Mouse (Mus musculus): ENCODE measurements around the gene Glrx. TPM values are rescaled to one million over a fixed set of nuclear protein-coding genes. Genes with fewer than 3 reads are reported as not detected.
"Not testable (repeated sequence)": the region's sequence is repeated elsewhere in the genome, so short reads cannot be mapped to it uniquely, and the experiment has no call there.

The Glrx gene
- polyA plus RNA-seq, 3 experiments from 2014 or later: 230 to 500 (median 245) TPM

DNA sequence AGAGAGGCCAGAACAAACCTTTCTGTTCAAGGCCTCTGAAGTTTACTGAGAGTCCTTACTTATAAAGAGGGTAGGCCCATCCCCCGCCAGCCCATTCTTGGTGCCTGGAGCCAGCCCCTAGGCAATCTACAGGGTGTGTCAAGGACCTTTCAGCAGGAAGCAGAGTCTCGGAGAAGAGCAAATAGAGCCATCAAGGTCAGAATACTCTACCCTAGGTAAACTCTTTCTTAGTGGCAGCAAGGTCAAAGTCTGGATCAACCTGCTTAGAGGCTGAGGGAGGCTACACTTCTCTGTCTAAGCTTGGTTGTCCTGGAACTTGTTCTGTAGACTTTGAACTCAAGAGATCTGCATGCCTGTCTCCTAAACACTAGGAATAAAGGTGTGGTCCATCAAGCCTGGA, 4.2 kb upstream of the Glrx start:
- ATAC-seq: no peak

GRCm38 (mm10) chr13:75838506-75838905, 1.2 kb upstream of the Glrx start:
- ATAC-seq: no peak

DNA sequence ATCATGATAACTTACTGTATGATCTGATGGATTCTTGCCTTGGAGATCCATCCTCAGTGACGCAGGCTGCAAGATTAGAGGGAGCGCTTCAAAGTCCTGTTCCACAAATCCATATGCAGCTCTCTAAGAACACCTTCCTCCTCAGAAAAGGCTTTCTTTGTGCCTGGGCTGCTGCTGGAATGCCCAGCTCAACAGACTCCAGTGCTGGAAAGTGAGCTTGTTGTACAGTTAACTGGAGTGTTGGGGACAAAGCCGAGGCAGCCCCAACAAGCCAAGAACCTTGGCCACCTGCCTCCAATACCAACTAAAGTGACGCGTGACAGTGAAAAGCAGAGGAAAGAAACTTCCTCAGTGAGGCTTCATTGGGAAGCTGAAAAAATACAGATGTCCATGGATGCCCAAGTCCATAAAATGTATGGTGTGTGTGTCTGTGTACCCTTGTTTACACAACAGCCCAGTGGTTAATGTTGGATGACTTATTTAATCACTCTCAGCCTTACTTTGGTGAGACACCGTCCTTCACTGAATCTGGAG, 1.2 kb downstream of the Glrx start:
- no peak for ATAC-seq

GRCm38 (mm10) chr13:75841950-75842349, 2.3 kb downstream of the Glrx start:
- no peak for ATAC-seq

GRCm38 (mm10) chr13:75843331-75843730, 3.7 kb downstream of the Glrx start:
- ATAC-seq: no peak

DNA sequence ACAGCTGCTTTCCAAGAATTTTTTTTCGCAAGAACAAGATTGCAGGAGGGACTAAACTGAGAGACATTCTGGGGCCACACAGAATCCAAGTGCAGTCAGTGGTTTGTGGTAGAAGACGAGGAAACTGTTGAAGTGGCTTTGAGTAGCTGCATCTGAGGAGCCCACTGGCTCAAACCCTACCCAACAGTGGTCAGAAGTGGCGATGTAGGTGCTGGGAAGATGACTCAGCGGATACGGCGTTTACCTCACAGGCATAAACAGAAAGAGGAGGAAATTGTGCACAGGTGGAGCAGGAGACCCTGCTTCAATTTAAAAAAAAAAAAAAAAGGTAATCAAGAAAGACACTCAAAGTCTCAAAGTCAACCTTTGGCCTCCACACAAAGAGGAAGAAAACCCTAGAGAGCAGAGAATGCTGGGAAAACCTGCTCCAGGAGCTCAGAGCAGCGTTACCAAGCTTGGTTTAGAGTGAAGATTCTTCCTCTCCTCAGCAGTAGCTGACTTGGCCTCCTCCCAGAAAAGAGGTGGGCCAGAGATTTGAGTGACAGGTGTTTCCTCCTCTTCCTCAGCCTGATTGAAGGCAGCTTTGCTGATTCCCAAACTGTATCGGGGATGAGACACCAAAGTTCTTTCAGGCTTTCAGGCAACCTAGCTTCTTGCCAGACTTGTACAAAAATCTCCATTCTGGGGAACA, 4.5 kb downstream of the Glrx start:
- ATAC-seq: peak; percentile 4

DNA sequence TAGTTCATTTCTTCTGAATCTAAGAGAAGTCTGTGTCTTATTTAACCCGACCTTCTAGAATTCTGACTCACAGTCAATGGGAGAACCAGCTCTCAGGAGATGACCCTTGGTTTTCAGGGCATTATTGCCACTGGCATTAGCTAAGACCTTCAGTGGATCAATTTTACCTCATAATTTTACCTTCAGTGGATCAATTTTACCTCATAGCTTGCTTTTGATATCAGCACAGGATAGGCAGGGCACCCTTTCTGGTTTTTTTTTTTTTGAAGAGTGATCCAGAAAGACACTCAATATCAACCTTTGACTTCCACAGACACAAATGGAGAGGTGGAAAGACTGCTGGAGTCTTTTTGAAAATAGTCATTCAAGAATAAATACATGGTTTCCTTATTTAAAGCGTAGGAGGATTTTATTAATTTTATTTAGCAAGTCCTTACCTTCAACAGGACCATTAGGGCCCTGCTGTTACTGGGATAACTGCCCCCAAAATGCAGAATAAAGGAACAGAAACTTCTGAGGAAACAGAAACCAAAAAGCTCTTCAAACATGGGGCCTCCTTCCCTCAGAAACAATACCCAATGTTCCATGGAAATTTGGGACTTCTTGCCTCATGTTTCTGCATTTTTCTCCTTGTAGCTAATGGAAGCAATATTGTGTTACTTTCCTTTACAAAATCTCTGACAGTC, 5.3 kb downstream of the Glrx start:
- no peak for ATAC-seq

DNA sequence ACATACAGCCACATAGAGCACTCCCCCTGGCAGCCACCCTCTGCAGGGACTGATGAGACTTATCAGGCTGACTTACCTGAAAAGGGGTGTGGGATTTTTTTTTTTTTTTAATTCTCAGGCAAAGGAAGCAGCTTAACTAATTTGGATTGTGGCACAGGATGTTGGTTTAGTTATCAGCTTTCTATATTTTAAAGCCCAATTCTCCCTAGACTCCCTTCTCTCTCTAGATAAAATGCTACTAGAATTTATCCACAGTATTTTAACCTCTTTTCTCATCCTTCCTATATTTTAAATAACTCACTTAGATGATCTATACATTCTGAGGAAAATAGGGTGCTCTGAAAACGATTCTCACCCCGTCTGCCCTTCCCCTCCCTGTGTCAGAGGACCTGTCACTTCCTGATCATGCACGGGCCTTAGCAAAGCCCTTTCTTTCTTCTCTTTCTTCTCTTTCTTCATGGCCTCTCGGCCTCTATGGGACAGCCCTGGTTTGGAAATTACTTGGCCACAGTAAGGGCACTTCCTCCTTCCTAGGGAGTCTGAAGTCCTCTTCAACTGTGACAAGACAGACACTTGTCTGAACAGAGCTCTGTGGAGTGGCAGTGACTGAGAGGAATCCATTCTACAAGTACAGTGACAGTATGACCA, 6.0 kb downstream of the Glrx start:
- peak; percentile 60 for ATAC-seq

- no peak for ATAC-seq
Measured at GRCm38 (mm10) chr13:75847027-75847426, 7.4 kb downstream of the Glrx start.

- ATAC-seq: peak; percentile 52
Measured at GRCm38 (mm10) chr13:75852027-75852426, 12.4 kb downstream of the Glrx start.

DNA sequence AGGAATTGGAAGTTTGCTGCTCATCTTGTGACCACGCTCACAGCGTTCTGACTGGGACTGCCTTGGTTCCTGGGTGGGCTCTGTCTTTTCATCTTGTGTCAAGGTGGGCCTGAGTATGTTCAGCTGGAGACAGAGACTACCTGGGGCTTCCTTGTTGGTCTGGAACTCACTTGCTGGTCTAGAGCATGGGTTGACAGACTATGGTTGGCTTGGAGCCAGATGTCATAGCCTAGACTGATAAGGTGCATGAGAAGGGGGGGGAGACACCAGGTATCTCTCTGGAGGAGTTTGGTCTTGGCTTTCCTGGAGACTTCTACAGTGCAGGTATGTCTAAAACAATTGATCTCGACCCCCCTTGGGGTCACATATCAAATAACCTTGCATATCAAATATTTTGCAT, 13.4 kb downstream of the Glrx start:
- no peak for ATAC-seq

DNA sequence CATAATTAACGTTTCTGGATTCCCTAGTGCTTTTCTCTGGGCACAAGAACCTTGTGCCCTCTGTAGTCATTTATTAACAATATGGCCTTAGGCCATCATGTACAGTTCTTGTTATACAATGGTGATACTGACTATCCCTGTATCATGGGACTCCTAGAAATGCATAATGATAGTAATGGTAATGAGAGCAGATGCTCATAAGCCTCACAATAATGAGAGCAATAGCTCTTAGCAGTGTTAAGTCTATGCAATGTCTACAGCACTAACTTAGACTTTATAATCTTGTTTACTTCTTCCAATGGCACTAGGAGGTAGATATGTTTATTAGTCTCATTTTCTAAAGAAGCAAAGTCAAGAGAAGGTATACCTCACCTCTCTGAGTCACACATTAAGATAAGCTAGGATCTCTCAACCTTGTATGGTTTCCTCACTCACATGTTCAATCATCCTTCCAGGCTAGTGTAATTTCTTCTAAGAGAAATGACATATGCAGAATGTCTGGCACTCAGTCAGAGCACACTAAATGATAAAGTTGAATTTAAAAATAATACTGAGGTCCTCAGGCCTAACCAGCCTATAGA, 19.7 kb downstream of the Glrx start:
- ATAC-seq: no peak

- no peak for ATAC-seq
Measured at GRCm38 (mm10) chr13:75865486-75866184, 26.0 kb downstream of the Glrx start.

GRCm38 (mm10) chr13:75867876-75868275, 28.2 kb downstream of the Glrx start:
- no peak for ATAC-seq

GRCm38 (mm10) chr13:75874608-75875376, 35.1 kb downstream of the Glrx start:
- ATAC-seq: no peak

DNA sequence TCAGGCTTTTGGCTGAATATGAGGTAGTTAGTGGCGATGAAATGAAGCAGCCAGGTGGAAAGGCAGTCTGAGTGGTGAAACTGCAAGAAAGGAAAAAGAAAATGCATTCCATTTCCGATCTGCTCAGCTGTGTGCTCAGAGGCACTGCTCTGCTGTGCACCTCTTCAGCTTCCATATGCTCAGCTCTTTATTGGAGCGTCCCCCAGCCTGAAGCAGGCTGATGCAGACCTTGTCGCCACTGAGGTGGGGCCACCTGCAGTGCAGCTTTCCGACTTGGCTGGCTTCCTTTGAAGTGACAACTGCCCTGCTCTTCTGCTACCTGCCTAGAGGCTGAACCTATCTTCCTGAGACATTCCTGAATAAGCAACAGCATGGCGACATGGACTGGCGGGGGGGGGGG, 36.5 kb downstream of the Glrx start:
- not testable (repeated sequence) for ATAC-seq

DNA sequence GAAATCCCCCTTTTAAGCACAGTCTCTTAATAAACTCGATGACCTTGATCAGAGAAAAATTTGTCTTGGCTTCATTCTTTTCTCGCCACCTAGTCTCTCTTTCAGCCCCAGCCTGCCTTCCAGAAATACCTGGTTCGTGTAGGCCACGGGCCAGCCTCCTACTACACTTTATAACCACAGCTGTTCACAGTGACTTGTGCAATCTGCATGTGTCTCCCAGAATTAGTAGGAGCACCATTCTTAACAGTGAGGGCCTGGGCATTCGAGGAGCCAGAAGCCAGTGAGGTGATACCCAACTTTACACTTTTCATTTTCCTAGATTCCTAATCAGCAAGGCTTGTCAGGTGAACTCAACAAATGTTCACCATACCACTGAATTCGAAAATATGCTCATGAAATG, 36.9 kb downstream of the Glrx start:
- no peak for ATAC-seq

DNA sequence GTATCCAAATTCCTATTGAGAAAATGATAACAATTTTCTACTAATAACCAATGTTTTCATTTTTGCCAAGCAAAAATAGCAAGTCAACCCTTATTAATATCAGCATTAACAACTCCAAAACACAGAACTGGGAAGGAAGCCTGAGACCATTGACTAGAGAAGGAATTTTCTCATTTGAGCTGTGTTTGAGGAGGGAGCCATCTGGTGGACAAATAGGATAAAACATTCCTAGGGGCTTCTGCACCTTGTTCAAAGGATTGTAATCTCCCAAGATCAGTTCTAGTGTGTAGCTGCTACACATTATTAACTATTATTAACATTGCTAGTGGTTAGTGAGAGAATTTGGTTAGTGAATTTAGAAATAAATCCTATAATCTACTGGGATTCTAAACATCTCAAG, 38.2 kb downstream of the Glrx start:
- peak; percentile 71 for ATAC-seq

- ATAC-seq: no peak
Measured at GRCm38 (mm10) chr13:75879756-75880155, 40.1 kb downstream of the Glrx start.

DNA sequence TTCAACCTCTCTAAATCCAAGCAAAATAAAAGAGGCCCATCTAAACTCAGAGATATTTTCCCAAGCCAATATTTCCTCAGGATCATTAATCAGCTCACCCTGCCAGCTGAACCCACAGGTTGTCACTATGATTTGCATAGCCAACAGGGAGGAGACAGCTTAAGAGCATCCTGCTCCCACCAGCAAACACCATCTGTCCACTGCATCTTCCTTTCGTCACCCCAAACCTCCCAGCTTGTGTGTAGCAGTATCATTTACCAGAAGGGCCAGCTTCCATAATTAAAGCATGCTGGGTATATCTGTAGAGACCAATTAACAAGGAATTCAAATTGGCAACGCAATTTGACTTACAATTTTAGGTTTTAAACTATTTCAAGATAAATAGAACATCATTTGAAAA, 40.8 kb downstream of the Glrx start:
- no peak for ATAC-seq

- no peak for ATAC-seq
Measured at GRCm38 (mm10) chr13:75883792-75884191, 44.1 kb downstream of the Glrx start.

DNA sequence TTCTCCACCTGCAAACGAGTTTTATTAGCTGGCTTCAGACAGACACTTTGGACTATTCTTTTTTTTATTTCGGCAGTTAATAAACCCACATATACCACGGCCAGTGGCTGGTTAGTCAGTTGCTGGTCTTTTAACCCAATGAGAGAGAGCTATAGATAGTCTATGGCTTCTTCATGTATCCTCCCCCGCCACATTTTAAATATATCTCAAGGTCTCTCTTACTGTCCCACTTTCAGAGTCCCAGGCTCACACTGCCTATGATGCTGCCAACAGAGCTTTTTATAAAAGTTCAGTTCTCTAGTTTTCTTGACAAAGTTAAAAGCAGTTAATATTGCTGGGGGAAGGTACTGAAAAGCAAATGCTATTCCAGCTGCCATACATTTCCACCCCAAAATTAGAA, 52.2 kb downstream of the Glrx start:
- no peak for ATAC-seq

Data from inflammation-experienced regulatory T-cells, adult 6 months (primary cell).